Comparison of ENCODE assay signal across 18 mouse cellular contexts in the genomic region with DNA sequence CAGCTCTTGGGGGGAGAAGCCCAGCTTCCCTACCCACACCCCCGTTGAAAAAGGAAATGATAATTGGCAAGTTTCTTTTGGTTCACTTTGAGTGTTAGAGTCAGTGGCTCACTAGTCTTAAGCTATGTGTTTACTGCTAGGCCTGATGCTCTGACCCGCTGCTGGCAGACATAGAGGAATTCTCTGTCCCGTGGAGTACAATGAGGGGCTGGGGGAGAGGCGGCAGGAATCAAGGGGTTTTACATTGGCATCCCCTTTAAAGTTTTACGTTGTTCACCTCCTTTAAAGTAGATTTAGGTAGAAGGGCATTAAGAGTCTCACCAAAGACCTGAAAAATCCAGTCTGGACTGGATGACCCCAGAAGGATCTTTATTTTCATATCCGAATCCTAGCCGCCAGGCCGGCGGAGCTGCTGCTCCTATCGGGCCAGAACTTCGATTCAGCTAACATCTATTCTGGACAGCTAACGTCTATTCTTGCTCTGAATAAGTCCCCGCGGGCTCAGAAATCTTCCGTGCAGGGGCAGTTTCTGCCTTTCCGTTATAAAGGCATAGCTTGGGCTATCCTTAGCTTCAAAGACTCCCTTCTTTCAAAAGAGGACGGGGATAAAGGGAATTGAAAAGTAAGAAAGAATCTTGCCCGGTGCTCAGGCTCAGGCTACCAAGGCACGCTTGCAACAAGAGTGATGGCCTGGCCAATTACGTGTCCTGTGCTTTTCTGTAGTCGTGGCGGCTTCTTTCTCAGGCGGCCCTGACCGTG. TPM values are rescaled to one million over a fixed set of nuclear protein-coding genes. Genes with fewer than 3 reads are reported as not detected.
DNase-seq lines count a peak whose midpoint lies in the region; ATAC-seq and TF ChIP-seq lines count a peak whose summit lies in the region.
"Had no signal": no experiment of that assay in that cellular context is flagged by ENCODE, and none has a peak within 500 bp of the region (broad histone marks: within the 10 kb centered on the region; RNA-seq: fewer than 3 reads in every experiment).

No protein-coding gene starts in this region.

- peaks cover 78% of the 10 kb centered on the region for H3K27me3 ChIP-seq in kidney, embryonic 15.5 days
- H3K27me3 ChIP-seq in E14TG2a.4 (ENCODE audit: insufficient read depth, low read length) (peaks cover 92% of the 10 kb centered on the region), myocyte (ENCODE audit: control insufficient read depth, insufficient read depth, insufficient read length) (no peaks in the 10 kb centered on the region)

- peaks cover 42% of the 10 kb centered on the region for H3K4me1 ChIP-seq in kidney, embryonic 15.5 days
- H3K4me1 ChIP-seq in E14TG2a.4 (replicated peaks; ENCODE audit: low read depth, low read length) = peaks cover 49% of the 10 kb centered on the region
- H3K4me1 ChIP-seq: embryonic facial prominence, embryonic 10.5 days had no signal

- H3K36me3 ChIP-seq in kidney, embryonic 15.5 days = no peaks in the 10 kb centered on the region
- H3K36me3 ChIP-seq in E14TG2a.4 (ENCODE audit: insufficient read depth, low read length) (no peaks in the 10 kb centered on the region), myocyte (ENCODE audit: control insufficient read depth, insufficient read depth) (no peaks in the 10 kb centered on the region)
- H3K36me3 ChIP-seq: embryonic facial prominence, embryonic 10.5 days; heart, embryonic 13.5 days; lung, embryonic 15.5 days had no signal

- peaks cover 22% of the 10 kb centered on the region for H3K79me2 ChIP-seq in myocyte (ENCODE audit: control insufficient read depth, insufficient read depth)

- peak overlapping the region; percentile 59 for H3K4me2 ChIP-seq in kidney, embryonic 15.5 days
- H3K4me2 ChIP-seq in myocyte (ENCODE audit: low read depth) = peak overlapping the region; percentile 64
- H3K4me2 ChIP-seq: heart, embryonic 13.5 days; lung, embryonic 15.5 days had no signal

- no peak for DNase-seq in kidney, postnatal 25 days
- peak; percentile 55 for DNase-seq in ZHBTc4 (ENCODE audit: low read depth, low spot score)
- DNase-seq in natural killer cell, adult 2 months (ENCODE audit: low spot score in 2 of 2) = no peak
- DNase-seq in adrenal gland, postnatal 14 days = no peak
- DNase-seq: layer of hippocampus, postnatal 36 days; liver had no signal

- peak overlapping the region; percentile 36; the same call in 1 of the 2 replicates for H3K4me3 ChIP-seq in kidney, embryonic 15.5 days (replicated peaks)
- H3K4me3 ChIP-seq in E14TG2a.4 (replicated peaks; ENCODE audit: low read length) (peak overlapping the region; percentile 46; the same call in 1 of the 2 replicates), myocyte (peak overlapping the region; percentile 45)
- H3K4me3 ChIP-seq: embryonic facial prominence, embryonic 10.5 days; heart, embryonic 13.5 days; lung, embryonic 15.5 days; megakaryocyte, embryonic 14.5 days had no signal

- H3K27ac ChIP-seq in kidney, embryonic 15.5 days = no peak overlapping the region
- H3K27ac ChIP-seq: embryonic facial prominence, embryonic 10.5 days; heart, embryonic 13.5 days; lung, embryonic 15.5 days had no signal

- no peak for ATAC-seq in kidney, embryonic 15.5 days (replicated peaks; ENCODE audit: low FRiP score)
- no peak for ATAC-seq in CD4-positive, CD25-positive, alpha-beta regulatory T cell, adult 4 months

- H3K9me3 ChIP-seq in kidney, embryonic 15.5 days (replicated peaks) = no peaks in the 10 kb centered on the region
- H3K9me3 ChIP-seq in E14TG2a.4 (ENCODE audit: low read length) = no peaks in the 10 kb centered on the region; the same call in 1 of the 2 replicates
- H3K9me3 ChIP-seq: embryonic facial prominence, embryonic 10.5 days; heart, embryonic 13.5 days; lung, embryonic 15.5 days had no signal

- H3K9ac ChIP-seq in kidney, embryonic 15.5 days = no peak overlapping the region
- H3K9ac ChIP-seq: heart, embryonic 13.5 days; lung, embryonic 15.5 days had no signal

- TF ChIP-seq POLR2A in myocyte (IDR thresholded peaks at IDR 0.05; ENCODE audit: insufficient read length, low read depth) = no peak

- WGBS in kidney, embryonic 15.5 days = 29% methylated on average over 24 of the region's 24 CpGs

- TF ChIP-seq CTCF in E14TG2a.4 (conservative IDR thresholded peaks at IDR 0.05; ENCODE audit: low read length) = no peak

- H3ac ChIP-seq in myocyte (ENCODE audit: control insufficient read depth, insufficient read length) = peak overlapping the region; percentile 35

TF ChIP-seq in myocyte, 11 proteins besides CTCF, POLR2A, EP300 and RAD21:
- no peak for TF ChIP-seq TCF3 (IDR thresholded peaks at IDR 0.05; ENCODE audit: insufficient read length, low read depth)
- no peak for TF ChIP-seq E2F4 (IDR thresholded peaks at IDR 0.05; ENCODE audit: insufficient read depth)
- no peak for TF ChIP-seq MYOD1 (IDR thresholded peaks at IDR 0.05; ENCODE audit: control insufficient read depth in 1 of 3, insufficient read length in 2 of 3, low read depth in 2 of 3)
- no peak for TF ChIP-seq MYOG (IDR thresholded peaks at IDR 0.05; ENCODE audit: control insufficient read depth in 1 of 3, insufficient read depth in 1 of 3, insufficient read length in 2 of 3, low read depth in 2 of 3)
- TF ChIP-seq MAX (IDR thresholded peaks at IDR 0.05; ENCODE audit: low read depth) = no peak
- TF ChIP-seq POLR2AphosphoS2 (IDR thresholded peaks at IDR 0.05; ENCODE audit: insufficient read length, low read depth) = no peak
- TF ChIP-seq CEBPB (IDR thresholded peaks at IDR 0.05; ENCODE audit: insufficient read depth, poor library complexity, severe bottlenecking) = no peak
- TF ChIP-seq REST (IDR thresholded peaks at IDR 0.05; ENCODE audit: insufficient read depth, insufficient read length) = no peak
- TF ChIP-seq USF1 (IDR thresholded peaks at IDR 0.05; ENCODE audit: low read depth) = no peak
- TF ChIP-seq TCF12 (IDR thresholded peaks at IDR 0.05; ENCODE audit: insufficient read depth, poor library complexity, severe bottlenecking) = no peak
- TF ChIP-seq SRF (IDR thresholded peaks at IDR 0.05; ENCODE audit: control insufficient read depth, insufficient read length, low read depth) = no peak
TF ChIP-seq in myocyte: peak in this region for 0.

RNA-seq across cellular contexts. Expression of a gene that starts 6.6 kb away (rescaled TPM):
- 34.3 and 34.8 TPM in 2 replicates for polyA plus RNA-seq in kidney, embryonic 15.5 days (2015; fragmentation: Nextera tagmentation; extraction: Ambion mirVana)
- 10.9 TPM for polyA plus RNA-seq in myocyte (2012; fragmentation: generic; extraction: Trizol)
- not detected in 2 replicates for total RNA-seq in adrenal gland, postnatal 14 days (2021)
- not detected for polyA plus RNA-seq in CD4-positive, CD25-positive, alpha-beta regulatory T cell, adult 4 months (2017; shearing (Covaris generic))
- total RNA-seq: hematopoietic stem cell, adult 5-6 weeks; layer of hippocampus, postnatal 36 days had no signal
- polyA plus RNA-seq: embryonic facial prominence, embryonic 10.5 days; heart, embryonic 13.5 days; lung, embryonic 15.5 days; stomach, embryonic 14.5 days; thymus, postnatal 0 days had no signal

RNA-seq across cellular contexts. Expression of a gene that starts 8.5 kb away (rescaled TPM):
- polyA plus RNA-seq in kidney, embryonic 15.5 days (2015; fragmentation: Nextera tagmentation; extraction: Ambion mirVana) = 0.13 and 0.43 TPM in 2 replicates
- polyA plus RNA-seq in myocyte (2012; fragmentation: generic; extraction: Trizol) = 0.72 TPM
- total RNA-seq in adrenal gland, postnatal 14 days (2021) = not detected in 2 replicates
- polyA plus RNA-seq in CD4-positive, CD25-positive, alpha-beta regulatory T cell, adult 4 months (2017; shearing (Covaris generic)) = not detected
- total RNA-seq: adrenal gland, postnatal 4 days; hematopoietic stem cell, adult 5-6 weeks; layer of hippocampus, postnatal 36 days had no signal
- polyA plus RNA-seq: embryonic facial prominence, embryonic 10.5 days; heart, embryonic 13.5 days; lung, embryonic 15.5 days; stomach, embryonic 14.5 days; thymus, postnatal 0 days had no signal

RNA-seq across cellular contexts. Expression of a gene that starts 11.5 kb away (rescaled TPM):
- polyA plus RNA-seq in kidney, embryonic 15.5 days (2015; fragmentation: Nextera tagmentation; extraction: Ambion mirVana) = 157 and 172 TPM in 2 replicates
- polyA plus RNA-seq in myocyte (2012; fragmentation: generic; extraction: Trizol) = 15.8 TPM
- total RNA-seq in adrenal gland, postnatal 14 days (2021) = 0.15 and 0.68 TPM in 2 replicates
- polyA plus RNA-seq in CD4-positive, CD25-positive, alpha-beta regulatory T cell, adult 4 months (2017; shearing (Covaris generic)) = not detected
- total RNA-seq: layer of hippocampus, postnatal 36 days had no signal
- polyA plus RNA-seq: embryonic facial prominence, embryonic 10.5 days; heart, embryonic 13.5 days; stomach, embryonic 14.5 days had no signal

RNA-seq across cellular contexts. Expression of a gene that starts 21.3 kb away (rescaled TPM):
- 53.4 and 65.1 TPM in 2 replicates for polyA plus RNA-seq in kidney, embryonic 15.5 days (2015; fragmentation: Nextera tagmentation; extraction: Ambion mirVana)
- 17.7 TPM for polyA plus RNA-seq in myocyte (2012; fragmentation: generic; extraction: Trizol)
- total RNA-seq in adrenal gland, postnatal 14 days (2021) = 1.8 and 3.5 TPM in 2 replicates
- polyA plus RNA-seq in CD4-positive, CD25-positive, alpha-beta regulatory T cell, adult 4 months (2017; shearing (Covaris generic)) = under 1 TPM in 1 of 2 experiments, not detected in 1; 0.17 TPM
- total RNA-seq: layer of hippocampus, postnatal 36 days had no signal
- polyA plus RNA-seq: embryonic facial prominence, embryonic 10.5 days had no signal

RNA-seq across cellular contexts. Expression of a gene that starts 30.5 kb away (rescaled TPM):
- polyA plus RNA-seq in kidney, embryonic 15.5 days (2015; fragmentation: Nextera tagmentation; extraction: Ambion mirVana) = 26.7 and 27.2 TPM in 2 replicates
- polyA plus RNA-seq in myocyte (2012; fragmentation: generic; extraction: Trizol) = 11.9 TPM
- 20.9 and 22.2 TPM in 2 replicates for total RNA-seq in adrenal gland, postnatal 14 days (2021)
- polyA plus RNA-seq in CD4-positive, CD25-positive, alpha-beta regulatory T cell, adult 4 months (2017; shearing (Covaris generic)) = not detected
- total RNA-seq: layer of hippocampus, postnatal 36 days had no signal
- polyA plus RNA-seq: embryonic facial prominence, embryonic 10.5 days had no signal

Comparison
In these comparisons a context has a peak if more than half of its experiments do, and no peak if none do; other contexts are left out.
1. RNA of a gene that starts 6.6 kb away (polyA plus RNA-seq): 34.3 to 34.8 TPM in kidney, embryonic 15.5 days and 10.9 TPM in myocyte (single experiment); not detected in CD4-positive, CD25-positive, alpha-beta regulatory T cell, adult 4 months; every median in the first group is over 10 times any median in the second.
2. RNA of a gene that starts 11.5 kb away (polyA plus RNA-seq): 157 to 172 TPM in kidney, embryonic 15.5 days and 15.8 TPM in myocyte (single experiment); not detected in CD4-positive, CD25-positive, alpha-beta regulatory T cell, adult 4 months; every median in the first group is over 10 times any median in the second.
3. Peak in every context shown above with its lines, with median percentiles within 50 percentile points of each other: H3K4me3 ChIP-seq.